ENCODE assay signal across 10 mouse cellular contexts in the genomic region with DNA sequence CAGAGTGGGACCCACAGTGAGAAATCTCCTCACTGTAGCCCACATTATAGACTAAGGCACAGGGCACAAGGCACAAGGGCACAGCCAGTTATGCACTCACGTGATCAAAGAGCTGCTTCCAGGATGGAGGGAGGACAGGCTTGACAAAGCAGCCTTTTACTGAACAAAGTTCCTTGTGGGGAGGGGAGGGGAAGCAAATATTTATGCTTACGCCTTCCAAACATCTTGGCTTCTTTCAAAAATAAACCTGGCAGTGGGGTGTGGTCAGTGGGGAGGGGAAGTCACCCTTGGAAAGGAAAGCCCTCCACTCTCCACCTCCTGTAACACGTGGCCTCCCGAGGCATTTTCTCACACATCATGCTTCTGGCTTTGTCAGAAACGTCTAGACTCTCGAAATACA. TPM values are rescaled to one million over a fixed set of nuclear protein-coding genes. Genes with fewer than 3 reads are reported as not detected.
DNase-seq lines count a peak whose midpoint lies in the region; ATAC-seq and TF ChIP-seq lines count a peak whose summit lies in the region.
"Had no signal": no experiment of that assay in that cellular context is flagged by ENCODE, and none has a peak within 500 bp of the region (broad histone marks: within the 10 kb centered on the region; RNA-seq: fewer than 3 reads in every experiment).

No protein-coding gene starts in this region.

- peak; percentile 84 for DNase-seq in heart, adult 11 months
- no peak for DNase-seq in heart, adult 9 months (ENCODE audit: low spot score in 2 of 2)
- peak; percentile 40 for DNase-seq in liver, adult 2 months (ENCODE audit: extremely low read depth, low read depth, low spot score)
- DNase-seq in liver, embryonic 11.5 days (ENCODE audit: low spot score), result no peak
- no peak for DNase-seq in cerebellum, adult 2 months
- no peak for DNase-seq in spleen, postnatal 36 days (ENCODE audit: low spot score in 2 of 2)
- DNase-seq: cerebellum, adult 9-11 months had no signal

- H3K27ac ChIP-seq in liver, adult 2 months (replicated peaks; ENCODE audit: insufficient read depth, low read depth, low read length), result no peak overlapping the region
- H3K27ac ChIP-seq in liver, embryonic 11.5 days (ENCODE audit: low read depth, low read length), result no peak overlapping the region
- H3K27ac ChIP-seq in kidney, embryonic 16.5 days (ENCODE audit: low read length), result no peak overlapping the region
- no peak overlapping the region for H3K27ac ChIP-seq in stomach, embryonic 15.5 days
- H3K27ac ChIP-seq in cerebellum, adult 2 months (ENCODE audit: insufficient read depth, low read length), result no peak overlapping the region
- H3K27ac ChIP-seq: liver, embryonic 14.5 days had no signal

- WGBS in liver, adult 2 months, result 61% methylated on average over 6 of the region's 6 CpGs
- WGBS in liver, embryonic 11.5 days, result 64% methylated on average over 6 of the region's 6 CpGs
- WGBS in kidney, embryonic 16.5 days, result 27% methylated on average over 6 of the region's 6 CpGs
- WGBS in stomach, embryonic 15.5 days, result 32% methylated on average over 6 of the region's 6 CpGs
- 57% methylated on average over 6 of the region's 6 CpGs for WGBS in cerebellum, adult 2 months

- H3K27me3 ChIP-seq in liver, adult 2 months (ENCODE audit: control insufficient read depth, insufficient read depth, low read length), result no peaks in the 10 kb centered on the region
- no peaks in the 10 kb centered on the region for H3K27me3 ChIP-seq in liver, embryonic 11.5 days (replicated peaks; ENCODE audit: control insufficient read depth, insufficient read depth, low read length)
- H3K27me3 ChIP-seq in kidney, embryonic 16.5 days (ENCODE audit: insufficient read depth, low read length), result no peaks in the 10 kb centered on the region
- no peaks in the 10 kb centered on the region for H3K27me3 ChIP-seq in stomach, embryonic 15.5 days (replicated peaks)
- H3K27me3 ChIP-seq in cerebellum, adult 2 months (ENCODE audit: control insufficient read depth, insufficient read depth, low read length), result no peaks in the 10 kb centered on the region

- TF ChIP-seq POLR2A in liver, adult 2 months (IDR thresholded peaks at IDR 0.05; ENCODE audit: extremely low read depth, insufficient read depth, low read length), result no peak
- no peak for TF ChIP-seq POLR2A in cerebellum, adult 2 months (IDR thresholded peaks at IDR 0.05; ENCODE audit: borderline replicate concordance, insufficient read depth, low read length)

- H3K4me3 ChIP-seq in liver, adult 2 months (ENCODE audit: insufficient read depth, low read depth, low read length), result no peak overlapping the region
- H3K4me3 ChIP-seq in liver, embryonic 11.5 days (ENCODE audit: low read depth, low read length), result no peak overlapping the region
- H3K4me3 ChIP-seq in kidney, embryonic 16.5 days (ENCODE audit: low read length), result no peak overlapping the region
- no peak overlapping the region for H3K4me3 ChIP-seq in stomach, embryonic 15.5 days (replicated peaks)
- H3K4me3 ChIP-seq in cerebellum, adult 2 months (replicated peaks; ENCODE audit: insufficient read depth, low read depth, low read length), result no peak overlapping the region

- no peak; the same call in 1 of the 2 replicates for ATAC-seq in liver, embryonic 11.5 days (replicated peaks; ENCODE audit: low FRiP score)
- peak; percentile 84 for ATAC-seq in kidney, embryonic 16.5 days (ENCODE audit: low FRiP score, low TSS enrichment)
- ATAC-seq in stomach, embryonic 15.5 days (ENCODE audit: insufficient read depth, low FRiP score, low read depth), result peak; percentile 66

- peaks cover 2% of the 10 kb centered on the region; the same call in 1 of the 2 replicates for H3K36me3 ChIP-seq in liver, adult 2 months (ENCODE audit: control insufficient read depth, insufficient read depth, low read length)
- H3K36me3 ChIP-seq in liver, embryonic 11.5 days (ENCODE audit: control insufficient read depth, insufficient read depth, low read length), result no peaks in the 10 kb centered on the region
- no peaks in the 10 kb centered on the region for H3K36me3 ChIP-seq in kidney, embryonic 16.5 days (ENCODE audit: insufficient read depth, low read length)
- no peaks in the 10 kb centered on the region for H3K36me3 ChIP-seq in stomach, embryonic 15.5 days

- H3K79me2 ChIP-seq in liver, adult 2 months (ENCODE audit: control insufficient read depth, insufficient read depth, low read length), result peaks cover 18% of the 10 kb centered on the region; the same call in 1 of the 2 replicates

- H3K9me3 ChIP-seq in liver, embryonic 11.5 days (ENCODE audit: control insufficient read depth, low read length), result no peaks in the 10 kb centered on the region
- H3K9me3 ChIP-seq in kidney, embryonic 16.5 days (ENCODE audit: low read length), result no peaks in the 10 kb centered on the region
- H3K9me3 ChIP-seq in stomach, embryonic 15.5 days, result no peaks in the 10 kb centered on the region

- H3K9ac ChIP-seq in liver, adult 2 months (ENCODE audit: low read depth, low read length), result no peak overlapping the region
- H3K9ac ChIP-seq in liver, embryonic 11.5 days (ENCODE audit: low read depth, low read length), result no peak overlapping the region
- no peak overlapping the region for H3K9ac ChIP-seq in kidney, embryonic 16.5 days (replicated peaks; ENCODE audit: low read length)
- H3K9ac ChIP-seq in stomach, embryonic 15.5 days, result no peak overlapping the region
- H3K9ac ChIP-seq: liver, embryonic 14.5 days had no signal

- peaks cover 3% of the 10 kb centered on the region; the same call in 1 of the 2 replicates for H3K4me1 ChIP-seq in liver, adult 2 months (ENCODE audit: control insufficient read depth, insufficient read depth, low read length)
- no peaks in the 10 kb centered on the region for H3K4me1 ChIP-seq in liver, embryonic 11.5 days (replicated peaks; ENCODE audit: control insufficient read depth, insufficient read depth, low read length)
- peaks cover 17% of the 10 kb centered on the region; the same call in 1 of the 2 replicates for H3K4me1 ChIP-seq in kidney, embryonic 16.5 days (ENCODE audit: insufficient read depth, low read length)
- H3K4me1 ChIP-seq in stomach, embryonic 15.5 days, result no peaks in the 10 kb centered on the region; the same call in 1 of the 2 replicates
- no peaks in the 10 kb centered on the region for H3K4me1 ChIP-seq in cerebellum, adult 2 months (ENCODE audit: control insufficient read depth, insufficient read depth, low read length)

- no peak for TF ChIP-seq CTCF in liver, adult 2 months (IDR thresholded peaks at IDR 0.05; ENCODE audit: low read depth, low read length)
- no peak for TF ChIP-seq CTCF in cerebellum, adult 2 months (IDR thresholded peaks at IDR 0.05; ENCODE audit: borderline replicate concordance, insufficient read depth, low read depth, low read length)

- H3K4me2 ChIP-seq in liver, embryonic 11.5 days, result no peak overlapping the region
- no peak overlapping the region for H3K4me2 ChIP-seq in kidney, embryonic 16.5 days (replicated peaks; ENCODE audit: low read depth, low read length)
- H3K4me2 ChIP-seq in stomach, embryonic 15.5 days, result no peak overlapping the region

RNA-seq across cellular contexts. Expression of a gene that starts 14.5 kb away (rescaled TPM):
- total RNA-seq in liver, adult 2 months (2014; rRNA removed), result 4.1 and 5.5 TPM in 2 replicates
- 1.1 and 3.0 TPM in 2 replicates for polyA plus RNA-seq in liver, adult 2 months (2012; rRNA removed)
- 4.0 and 4.6 TPM in 2 replicates for polyA plus RNA-seq in liver, embryonic 11.5 days (2014; fragmentation: Nextera tagmentation; extraction: Ambion mirVana)
- 7.6 and 8.7 TPM in 2 replicates for polyA plus RNA-seq in kidney, embryonic 16.5 days (2015; fragmentation: Nextera tagmentation; extraction: Ambion mirVana)
- 8.2 and 10.5 TPM in 2 replicates for polyA plus RNA-seq in stomach, embryonic 15.5 days (2015; fragmentation: Nextera tagmentation; extraction: Ambion mirVana)
- polyA plus RNA-seq in cerebellum, adult 2 months (2012; rRNA removed), result 4.8 and 5.7 TPM in 2 replicates

RNA-seq across cellular contexts. Expression of a gene that starts 52.9 kb away (rescaled TPM):
- 3.8 and 3.9 TPM in 2 replicates for total RNA-seq in liver, adult 2 months (2014; rRNA removed)
- polyA plus RNA-seq in liver, adult 2 months (2012; rRNA removed), result 0.39 and 0.65 TPM in 2 replicates
- 12.8 and 13.2 TPM in 2 replicates for polyA plus RNA-seq in liver, embryonic 11.5 days (2014; fragmentation: Nextera tagmentation; extraction: Ambion mirVana)
- 34.8 and 38.7 TPM in 2 replicates for polyA plus RNA-seq in kidney, embryonic 16.5 days (2015; fragmentation: Nextera tagmentation; extraction: Ambion mirVana)
- 24.6 and 25.6 TPM in 2 replicates for polyA plus RNA-seq in stomach, embryonic 15.5 days (2015; fragmentation: Nextera tagmentation; extraction: Ambion mirVana)
- polyA plus RNA-seq in cerebellum, adult 2 months (2012; rRNA removed), result 25.0 and 27.0 TPM in 2 replicates

Comparison
In these comparisons a context has a peak if more than half of its experiments do, and no peak if none do; other contexts are left out.
1. DNase-seq: peak in heart, adult 11 months (single experiment) and liver, adult 2 months (single experiment); none in heart, adult 9 months (0 of 2), liver, embryonic 11.5 days (single experiment), cerebellum, adult 2 months (0 of 2) and spleen, postnatal 36 days (0 of 2).